Mouse (Mus musculus) limb, embryonic 13.5 days (tissue): ENCODE measurements around the gene Tex264. TPM values are rescaled to one million over a fixed set of nuclear protein-coding genes. Genes with fewer than 3 reads are reported as not detected.
"Not testable (repeated sequence)": the region's sequence is repeated elsewhere in the genome, so short reads cannot be mapped to it uniquely, and the experiment has no call there.

Source experiments
- ATAC-seq: fragments of 200-750 bp; cut with Nextera tagmentation; 2 replicates; pipeline ENCODE4 v1.8.0; 2017; ENCODE audit warnings: low read depth, moderate number of reproducible peaks, moderate TSS enrichment; ENCODE audit not compliant: low FRiP score
- H3K27ac ChIP-seq: fragments of 300-500 bp; sonication (generic); 2 replicates; pipeline ENCODE4 v1.5.1; 2015; ENCODE audit warnings: inconsistent platforms, mild to moderate bottlenecking, moderate library complexity
- H3K27me3 ChIP-seq: fragments of 300-500 bp; sonication (generic); 2 replicates; pipeline ENCODE4 v1.6.1; 2015; ENCODE audit warnings: mild to moderate bottlenecking, inconsistent platforms
- H3K36me3 ChIP-seq: fragments of 300-500 bp; sonication (generic); 2 replicates; pipeline ENCODE4 v1.6.1; 2015; ENCODE audit warnings: inconsistent platforms, mild to moderate bottlenecking, moderate library complexity
- H3K4me1 ChIP-seq: fragments of 300-500 bp; sonication (generic); 2 replicates; pipeline ENCODE4 v1.6.1; 2015; ENCODE audit warnings: inconsistent platforms
- H3K4me2 ChIP-seq: fragments of 300-500 bp; sonication (generic); replicated peaks from 2 replicates; pipeline ENCODE4 v1.6.1; 2015; ENCODE audit warnings: inconsistent platforms, mild to moderate bottlenecking, moderate library complexity
- H3K4me3 ChIP-seq: fragments of 300-500 bp; sonication (generic); 2 replicates; pipeline ENCODE4 v1.5.1; 2015; ENCODE audit warnings: moderate library complexity, mild to moderate bottlenecking, inconsistent platforms
- H3K9ac ChIP-seq: fragments of 300-500 bp; sonication (generic); 2 replicates; pipeline ENCODE4 v1.6.1; 2015; ENCODE audit warnings: mild to moderate bottlenecking, inconsistent platforms
- H3K9me3 ChIP-seq: fragments of 300-500 bp; sonication (generic); 2 replicates; pipeline ENCODE4 v1.6.1; 2016; ENCODE audit warnings: inconsistent platforms
- WGBS: fragments of 180-500 bp; shearing (Covaris S2); methylation state at CpG from one replicate; pipeline ENCODE4 v1.1.7; 2015; 5-methylcytosine and 5-hydroxymethylcytosine counted together
- polyA plus RNA-seq: library from polyadenylated mRNA; unstranded; fragments of >200 nt; fragmentation: Nextera tagmentation; extraction: Ambion mirVana; gene quantifications from 2 replicates; pipeline ENCODE4 v1.2.1, GENCODE M21; 2015

Tex264 gene
- polyA plus RNA-seq, 1 experiment from 2014 or later, result 61.5 TPM

- not testable (repeated sequence) for ATAC-seq
Measured at GRCm38 (mm10) chr9:106627796-106628195, 57.9 kb downstream of the Tex264 start.

GRCm38 (mm10) chr9:106626282-106626681 lies 59.4 kb downstream of the Tex264 start, which contains the start of gene Iqcf6:
Gene Iqcf6, plus strand, starts transcription at chr9:106626582.
- Histone ChIP-seq H3K4me1 (0 out of 2 replicates have a peak, but pooled peaks cover 7% of the 10 kb centered on the region), H3K36me3 (no peaks in the 10 kb centered on the region), H3K27ac (no peak within 1 kb of the TSS), H3K9ac (no peak within 1 kb of the TSS), H3K4me3 (no peak within 1 kb of the TSS), H3K9me3 (no peaks in the 10 kb centered on the region), H3K27me3 (no peaks in the 10 kb centered on the region), H3K4me2 (no peak within 1 kb of the TSS)
- 79% methylated on average over 2 of the region's 2 CpGs for WGBS
- no peak for ATAC-seq

More at GRCm38 (mm10) chr9:106627796-106628195, 57.9 kb downstream of the Tex264 start:
- H3K27ac ChIP-seq, H3K4me3 ChIP-seq, H3K27me3 ChIP-seq, H3K9me3 ChIP-seq, H3K9ac ChIP-seq, H3K4me2 ChIP-seq, H3K36me3 ChIP-seq, H3K4me1 ChIP-seq: not testable (repeated sequence)
- 15% methylated on average over 8 of the region's 8 CpGs for WGBS

- no peak overlapping the region for H3K4me2 ChIP-seq
Measured at GRCm38 (mm10) chr9:106617496-106617895, 68.2 kb downstream of the Tex264 start.

GRCm38 (mm10) chr9:106616306-106616705 lies 69.4 kb downstream of the Tex264 start:
- WGBS, result 83% methylated on average over 9 of the region's 9 CpGs

More at GRCm38 (mm10) chr9:106617496-106617895, 68.2 kb downstream of the Tex264 start:
- H3K9me3 ChIP-seq, result peaks cover 9% of the 10 kb centered on the region; the same call in 1 of the 2 replicates
- H3K27ac ChIP-seq, result no peak overlapping the region
- H3K27me3 ChIP-seq, result no peaks in the 10 kb centered on the region
- 91% methylated on average over 3 of the region's 3 CpGs for WGBS
- no peaks in the 10 kb centered on the region for H3K4me1 ChIP-seq
- H3K36me3 ChIP-seq, result no peaks in the 10 kb centered on the region
- ATAC-seq, result no peak
- no peak overlapping the region for H3K4me3 ChIP-seq
- H3K9ac ChIP-seq, result no peak overlapping the region

DNA sequence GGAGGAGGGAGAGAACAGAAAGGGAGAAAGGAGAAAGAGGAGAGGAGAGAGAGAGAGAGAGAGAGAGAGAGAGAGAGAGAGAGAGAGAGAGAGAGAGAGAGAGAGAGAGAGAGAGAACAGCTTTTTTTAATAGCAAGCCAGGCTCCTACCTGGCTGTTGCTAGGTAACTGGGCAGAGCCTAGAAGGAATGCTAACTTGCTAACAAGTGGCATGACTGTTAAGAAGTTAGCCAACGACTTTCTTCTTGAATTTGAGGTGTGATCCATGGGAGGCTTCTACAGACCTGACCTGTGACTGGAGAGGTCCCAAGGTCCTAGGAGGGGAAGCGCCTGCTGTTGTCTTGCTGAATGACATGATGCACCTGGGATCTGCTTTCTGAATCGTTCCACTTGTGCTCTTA lies 71.1 kb downstream of the Tex264 start:
- H3K4me1 ChIP-seq, result no peaks in the 10 kb centered on the region

More at GRCm38 (mm10) chr9:106616306-106616705, 69.4 kb downstream of the Tex264 start:
- H3K4me3 ChIP-seq, result no peak overlapping the region
- H3K9ac ChIP-seq, result no peak overlapping the region
- H3K4me1 ChIP-seq, result no peaks in the 10 kb centered on the region
- no peak overlapping the region for H3K27ac ChIP-seq
- ATAC-seq, result no peak
- H3K4me2 ChIP-seq, result no peak overlapping the region
- H3K27me3 ChIP-seq, result no peaks in the 10 kb centered on the region
- no peaks in the 10 kb centered on the region for H3K36me3 ChIP-seq
- peaks cover 9% of the 10 kb centered on the region; the same call in 1 of the 2 replicates for H3K9me3 ChIP-seq

DNA sequence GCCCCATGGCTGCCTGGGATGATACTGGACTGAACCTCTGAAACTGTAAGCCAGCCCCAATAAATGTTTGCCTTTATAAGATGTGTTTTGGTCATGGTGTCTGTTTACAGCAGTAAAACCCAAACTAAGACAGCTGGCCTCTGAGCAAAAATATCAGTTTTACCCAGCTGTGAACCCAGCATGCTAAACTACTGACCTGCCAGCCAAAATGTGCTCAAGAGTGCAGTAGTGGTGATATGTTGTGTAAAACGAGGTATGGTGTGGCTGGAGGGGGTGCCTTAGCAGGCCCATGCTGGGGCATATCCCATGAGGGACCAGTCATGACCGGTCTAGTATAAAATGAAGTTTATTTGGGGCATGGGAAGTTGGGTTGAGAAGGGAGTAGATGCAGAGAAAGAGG lies 71.8 kb downstream of the Tex264 start:
- no peak for ATAC-seq
- Histone ChIP-seq H3K4me3 (no peak overlapping the region), H3K9me3 (no peaks in the 10 kb centered on the region), H3K9ac (no peak overlapping the region), H3K36me3 (no peaks in the 10 kb centered on the region), H3K27me3 (no peaks in the 10 kb centered on the region), H3K4me2 (no peak overlapping the region), H3K27ac (no peak overlapping the region), H3K4me1 (no peaks in the 10 kb centered on the region)
- WGBS, result 55% methylated on average over 2 of the region's 2 CpGs

More for the DNA sequence above, 71.1 kb downstream of the Tex264 start:
- no peaks in the 10 kb centered on the region for H3K27me3 ChIP-seq
- no peak overlapping the region for H3K27ac ChIP-seq
- H3K9me3 ChIP-seq, result 0 out of 2 replicates have a peak, but pooled peaks cover 3% of the 10 kb centered on the region
- ATAC-seq, result no peak
- no peaks in the 10 kb centered on the region for H3K36me3 ChIP-seq
- WGBS, result 49% methylated on average over 3 of the region's 3 CpGs
- H3K9ac ChIP-seq, result no peak overlapping the region
- no peak overlapping the region for H3K4me3 ChIP-seq
- no peak overlapping the region for H3K4me2 ChIP-seq

- H3K4me2 ChIP-seq, result no peak overlapping the region
- 85% methylated on average over 4 of the region's 4 CpGs for WGBS
- H3K27me3 ChIP-seq, result no peaks in the 10 kb centered on the region
- no peak overlapping the region for H3K4me3 ChIP-seq
- ATAC-seq, result no peak
- H3K9me3 ChIP-seq, result no peaks in the 10 kb centered on the region
- H3K27ac ChIP-seq, result no peak overlapping the region
- no peaks in the 10 kb centered on the region for H3K36me3 ChIP-seq
- no peaks in the 10 kb centered on the region for H3K4me1 ChIP-seq
- no peak overlapping the region for H3K9ac ChIP-seq
Measured at GRCm38 (mm10) chr9:106610727-106611126, 75.0 kb downstream of the Tex264 start.

Other genes starting within 250 kb of the Tex264 start
- 48.2 and 51.2 TPM in 2 replicates for gene Acy1, start 247.6 kb downstream of the Tex264 start, polyA plus RNA-seq
- 20.1 and 20.5 TPM in 2 replicates for gene Abhd14b, start 238.5 kb downstream of the Tex264 start, polyA plus RNA-seq
- 73.3 and 75.5 TPM in 2 replicates for gene Abhd14a, start 238.2 kb downstream of the Tex264 start, polyA plus RNA-seq
- gene Pcbp4, start 232.6 kb downstream of the Tex264 start, polyA plus RNA-seq, result 129 and 137 TPM in 2 replicates
- gene Gpr62, start 220.0 kb downstream of the Tex264 start, polyA plus RNA-seq, result 0.57 and 1.0 TPM in 2 replicates
- 49.0 and 50.2 TPM in 2 replicates for gene Rrp9, start 210.0 kb downstream of the Tex264 start, polyA plus RNA-seq
- gene Parp3, start 209.0 kb downstream of the Tex264 start, polyA plus RNA-seq, result 2.9 and 3.7 TPM in 2 replicates
- not detected in 2 replicates for gene Iqcf1, start 186.0 kb downstream of the Tex264 start, polyA plus RNA-seq
- gene Iqcf5, start 171.4 kb downstream of the Tex264 start, polyA plus RNA-seq, result not detected in 2 replicates
- gene Iqcf3, start 124.3 kb downstream of the Tex264 start, polyA plus RNA-seq, result not detected in 2 replicates
- not detected in 2 replicates for gene Iqcf4, start 114.9 kb downstream of the Tex264 start, polyA plus RNA-seq
- gene Iqcf6, start 59.3 kb downstream of the Tex264 start, polyA plus RNA-seq, result not detected in 2 replicates
- gene Grm2, start 29.8 kb downstream of the Tex264 start, polyA plus RNA-seq, result 0.11 TPM in 1 of 2 replicates, not detected in the other
- gene Rad54l2, start 103.3 kb upstream of the Tex264 start, polyA plus RNA-seq, result 8.5 and 8.8 TPM in 2 replicates
- gene Dcaf1, start 135.9 kb upstream of the Tex264 start, polyA plus RNA-seq, result 19.3 and 21.8 TPM in 2 replicates
- 9.8 and 10.6 TPM in 2 replicates for gene Rbm15b, start 201.5 kb upstream of the Tex264 start, polyA plus RNA-seq
- gene Manf, start 206.1 kb upstream of the Tex264 start, polyA plus RNA-seq, result 254 and 278 TPM in 2 replicates